ENCODE assay signal across 23 mouse cellular contexts in the genomic region with DNA sequence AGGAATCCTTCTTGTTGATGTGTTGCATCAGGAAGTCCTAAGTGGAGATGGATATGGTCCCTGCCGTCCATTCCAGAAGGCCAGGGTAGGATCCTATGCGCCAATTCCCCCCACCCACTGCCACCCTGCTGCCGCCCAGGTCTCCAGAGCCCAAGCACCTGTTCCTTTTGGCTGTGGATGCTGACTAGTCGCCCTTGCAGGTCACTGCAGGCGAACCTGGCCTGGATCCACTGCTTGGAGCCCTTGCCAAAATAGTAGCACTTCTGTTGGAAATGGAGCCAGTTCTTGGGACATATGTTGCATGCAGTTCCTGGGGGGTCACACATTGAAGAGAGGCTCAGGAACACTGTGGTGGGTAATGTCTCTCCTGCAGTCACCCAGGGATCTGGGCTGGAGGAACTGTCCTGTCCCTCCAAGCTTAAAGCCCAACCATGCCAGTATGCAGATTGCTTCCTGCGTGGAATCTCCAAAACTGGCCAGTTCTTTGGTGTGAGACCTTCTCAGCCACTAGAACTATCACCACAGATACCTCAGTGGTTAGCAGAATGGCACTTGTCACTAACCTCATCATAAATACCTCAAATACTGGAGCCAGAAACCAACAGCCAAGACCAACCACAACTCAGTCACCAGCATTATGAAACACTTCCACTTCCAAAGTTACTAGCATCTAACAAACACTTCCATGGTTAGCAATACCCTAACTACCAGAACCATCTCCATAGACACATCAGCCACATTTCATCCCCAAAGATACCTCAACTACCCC. TPM values are rescaled to one million over a fixed set of nuclear protein-coding genes. Genes with fewer than 3 reads are reported as not detected.
DNase-seq lines count a peak whose midpoint lies in the region; ATAC-seq and TF ChIP-seq lines count a peak whose summit lies in the region.
"Had no signal": no experiment of that assay in that cellular context is flagged by ENCODE, and none has a peak within 500 bp of the region (broad histone marks: within the 10 kb centered on the region; RNA-seq: fewer than 3 reads in every experiment).

No protein-coding gene starts in this region.

- no peak overlapping the region for H3K4me2 ChIP-seq in hindbrain, postnatal 0 days (ENCODE audit: low read depth, low read length)
- H3K4me2 ChIP-seq: forebrain, embryonic 12.5 days; hindbrain, embryonic 12.5 days; intestine, embryonic 15.5 days; midbrain, embryonic 12.5 days had no signal

- H3K27me3 ChIP-seq in hindbrain, postnatal 0 days (ENCODE audit: insufficient read depth, low read length), result no peaks in the 10 kb centered on the region
- H3K27me3 ChIP-seq in hindbrain, embryonic 10.5 days (ENCODE audit: insufficient read depth, poor library complexity, severe bottlenecking), result no peaks in the 10 kb centered on the region
- H3K27me3 ChIP-seq: CH12.LX; forebrain, embryonic 12.5 days; hindbrain, embryonic 12.5 days; intestine, embryonic 15.5 days; midbrain, embryonic 12.5 days had no signal

- 0 out of 2 replicates have a peak, but pooled peaks have one; percentile 16 for ATAC-seq in hindbrain, postnatal 0 days
- peak; percentile 57; the same call in 1 of the 2 replicates for ATAC-seq in megakaryocyte, adult 5-6 weeks (ENCODE audit: poor library complexity, severe bottlenecking)
- ATAC-seq: activated CD4-positive, CD25-positive, alpha-beta regulatory T cell, adult 4 months; intestine, embryonic 15.5 days had no signal

- H3K27ac ChIP-seq in hindbrain, postnatal 0 days, result no peak overlapping the region
- H3K27ac ChIP-seq in hindbrain, embryonic 10.5 days, result no peak overlapping the region
- H3K27ac ChIP-seq: forebrain, embryonic 12.5 days; hindbrain, embryonic 12.5 days; intestine, embryonic 15.5 days; kidney, postnatal 0 days; layer of hippocampus, adult 2 months; left cerebral cortex, adult 2 months; midbrain, embryonic 12.5 days had no signal

- H3K4me1 ChIP-seq in hindbrain, postnatal 0 days (ENCODE audit: insufficient read depth, low read length), result no peaks in the 10 kb centered on the region
- 0 out of 2 replicates have a peak, but pooled peaks cover 5% of the 10 kb centered on the region for H3K4me1 ChIP-seq in hindbrain, embryonic 10.5 days (replicated peaks)
- H3K4me1 ChIP-seq: forebrain, embryonic 12.5 days; hindbrain, embryonic 12.5 days; intestine, embryonic 15.5 days; midbrain, embryonic 12.5 days had no signal

- peak; percentile 63 for DNase-seq in hindbrain, postnatal 0 days (ENCODE audit: low spot score)
- DNase-seq in hindbrain, embryonic 10.5 days (ENCODE audit: low spot score), result no peak
- peak; percentile 76 for DNase-seq in cerebellum, adult 11 months
- DNase-seq in cerebellum, adult 9-10 months, result peak; percentile 89
- DNase-seq in spleen, adult 12 weeks (ENCODE audit: low spot score), result no peak
- no peak for DNase-seq in ovary, postnatal 36 days (ENCODE audit: low spot score)
- DNase-seq: lung, postnatal 14 days; right cerebral cortex, adult 18-20 months; thymus, postnatal 4 days had no signal

- no peaks in the 10 kb centered on the region for H3K9me3 ChIP-seq in hindbrain, postnatal 0 days (ENCODE audit: low read length)
- H3K9me3 ChIP-seq in hindbrain, embryonic 10.5 days, result peaks cover 5% of the 10 kb centered on the region; the same call in 1 of the 2 replicates
- H3K9me3 ChIP-seq: forebrain, embryonic 12.5 days; hindbrain, embryonic 12.5 days; intestine, embryonic 15.5 days; midbrain, embryonic 12.5 days had no signal

- no peak overlapping the region for H3K4me3 ChIP-seq in hindbrain, postnatal 0 days (ENCODE audit: low read length)
- no peak overlapping the region for H3K4me3 ChIP-seq in hindbrain, embryonic 10.5 days
- H3K4me3 ChIP-seq: forebrain, embryonic 12.5 days; hindbrain, embryonic 12.5 days; intestine, embryonic 15.5 days; layer of hippocampus, adult 2 months; left cerebral cortex, adult 2 months; midbrain, embryonic 12.5 days; myocyte had no signal

- H3K36me3 ChIP-seq in hindbrain, postnatal 0 days (ENCODE audit: insufficient read depth, low read length), result peaks cover 13% of the 10 kb centered on the region; the same call in 1 of the 2 replicates
- peaks cover 44% of the 10 kb centered on the region for H3K36me3 ChIP-seq in hindbrain, embryonic 10.5 days

- TF ChIP-seq CTCF in hindbrain, postnatal 0 days (IDR thresholded peaks at IDR 0.05; ENCODE audit: low read depth), result no peak

- no peak overlapping the region for H3K9ac ChIP-seq in hindbrain, postnatal 0 days (replicated peaks; ENCODE audit: low read length)
- H3K9ac ChIP-seq: forebrain, embryonic 12.5 days; hindbrain, embryonic 12.5 days; intestine, embryonic 15.5 days; midbrain, embryonic 12.5 days had no signal

- 51% methylated on average over 6 of the region's 6 CpGs for WGBS in hindbrain, postnatal 0 days
- 81% methylated on average over 6 of the region's 6 CpGs for WGBS in hindbrain, embryonic 10.5 days

RNA-seq across cellular contexts. Expression of gene Trappc5, which starts 7.5 kb away (rescaled TPM):
- total RNA-seq in hindbrain, postnatal 0 days (2014; rRNA removed), result 53.3 and 64.8 TPM in 2 replicates
- polyA plus RNA-seq in hindbrain, postnatal 0 days (2015; fragmentation: Nextera tagmentation; extraction: Ambion mirVana), result 53.9 and 55.8 TPM in 2 replicates
- 44.7 and 45.3 TPM in 2 replicates for polyA plus RNA-seq in hindbrain, embryonic 10.5 days (2016; fragmentation: Nextera tagmentation; extraction: Ambion mirVana)
- 19.8 and 24.6 TPM in 2 replicates for total RNA-seq in megakaryocyte, adult 5-6 weeks (2015)
- 38.7 and 40.6 TPM in 2 replicates for total RNA-seq in megakaryocyte, adult 5-6 weeks (2017)

RNA-seq across cellular contexts. Expression of gene Fcer2a, which starts 10.4 kb away (rescaled TPM):
- total RNA-seq in hindbrain, postnatal 0 days (2014; rRNA removed), result not detected in 2 replicates
- polyA plus RNA-seq in hindbrain, postnatal 0 days (2015; fragmentation: Nextera tagmentation; extraction: Ambion mirVana), result 0.41 and 0.44 TPM in 2 replicates
- 0.22 and 0.31 TPM in 2 replicates for polyA plus RNA-seq in hindbrain, embryonic 10.5 days (2016; fragmentation: Nextera tagmentation; extraction: Ambion mirVana)
- 0.13 and 0.41 TPM in 2 replicates for total RNA-seq in megakaryocyte, adult 5-6 weeks (2015)
- total RNA-seq in megakaryocyte, adult 5-6 weeks (2017), result 0.33 TPM in 1 of 2 replicates, not detected in the other
- total RNA-seq: layer of hippocampus, adult 2 months; left cerebral cortex, adult 2 months had no signal
- polyA plus RNA-seq: heart, embryonic 14.5 days; liver, embryonic 16.5 days had no signal

RNA-seq across cellular contexts. Expression of gene Fcor, which starts 11.4 kb away (rescaled TPM):
- total RNA-seq in hindbrain, postnatal 0 days (2014; rRNA removed), result 21.2 TPM in 1 of 2 replicates, not detected in the other
- 27.0 and 27.5 TPM in 2 replicates for polyA plus RNA-seq in hindbrain, postnatal 0 days (2015; fragmentation: Nextera tagmentation; extraction: Ambion mirVana)
- polyA plus RNA-seq in hindbrain, embryonic 10.5 days (2016; fragmentation: Nextera tagmentation; extraction: Ambion mirVana), result 9.5 and 9.6 TPM in 2 replicates
- 14.4 and 15.0 TPM in 2 replicates for total RNA-seq in megakaryocyte, adult 5-6 weeks (2015)
- total RNA-seq in megakaryocyte, adult 5-6 weeks (2017), result 6.3 and 22.9 TPM in 2 replicates
- total RNA-seq: CH12.LX; neutrophil, adult 5-6 weeks had no signal
- polyA plus RNA-seq: activated CD4-positive, CD25-positive, alpha-beta regulatory T cell, adult 4 months had no signal

RNA-seq across cellular contexts. Expression of gene Mcemp1, which starts 18.0 kb away (rescaled TPM):
- not detected in 2 replicates for total RNA-seq in hindbrain, postnatal 0 days (2014; rRNA removed)
- 0.09 and 0.23 TPM in 2 replicates for polyA plus RNA-seq in hindbrain, postnatal 0 days (2015; fragmentation: Nextera tagmentation; extraction: Ambion mirVana)
- 0.14 and 0.17 TPM in 2 replicates for polyA plus RNA-seq in hindbrain, embryonic 10.5 days (2016; fragmentation: Nextera tagmentation; extraction: Ambion mirVana)
- total RNA-seq in megakaryocyte, adult 5-6 weeks (2015), result 240 and 256 TPM in 2 replicates
- total RNA-seq in megakaryocyte, adult 5-6 weeks (2017), result 223 and 233 TPM in 2 replicates
- total RNA-seq: layer of hippocampus, adult 2 months had no signal
- polyA plus RNA-seq: midbrain, embryonic 12.5 days; myocyte had no signal

RNA-seq across cellular contexts. Expression of gene Retn, which starts 28.0 kb away (rescaled TPM):
- not detected in 2 replicates for total RNA-seq in hindbrain, postnatal 0 days (2014; rRNA removed)
- 0.44 and 0.60 TPM in 2 replicates for polyA plus RNA-seq in hindbrain, postnatal 0 days (2015; fragmentation: Nextera tagmentation; extraction: Ambion mirVana)
- polyA plus RNA-seq in hindbrain, embryonic 10.5 days (2016; fragmentation: Nextera tagmentation; extraction: Ambion mirVana), result 0.37 and 0.55 TPM in 2 replicates
- 0.22 TPM in 1 of 2 replicates, not detected in the other for total RNA-seq in megakaryocyte, adult 5-6 weeks (2015)
- 0.45 and 0.59 TPM in 2 replicates for total RNA-seq in megakaryocyte, adult 5-6 weeks (2017)
- total RNA-seq: CH12.LX had no signal
- polyA plus RNA-seq: activated CD4-positive, CD25-positive, alpha-beta regulatory T cell, adult 4 months; heart, embryonic 14.5 days; hindbrain, embryonic 12.5 days; intestine, embryonic 15.5 days; liver, embryonic 16.5 days; midbrain, embryonic 12.5 days; myocyte had no signal

Comparison
In these comparisons a context has a peak if more than half of its experiments do, and no peak if none do; other contexts are left out.
1. DNase-seq: peak in hindbrain, postnatal 0 days (single experiment), cerebellum, adult 11 months (single experiment) and cerebellum, adult 9-10 months (single experiment); none in hindbrain, embryonic 10.5 days (single experiment), spleen, adult 12 weeks (single experiment) and ovary, postnatal 36 days (single experiment).